Mouse (Mus musculus) CD8-positive naive resting alpha-beta T cell, adult 2 months (primary cell): ENCODE measurements at regions not wholly inside any gene's neighbourhood (a gene's known extent, or its start where the extent isn't known, plus 50 kb on each side); places are given as distances from the start of the nearest gene placed in this dataset.

Experiments used
- DNase-seq, 2 experiments: peaks; one replicate each; pipeline ENCODE4 v3.0.0; 2022; ENCODE audit warnings: low read depth in 2 of 2, low spot score in 2 of 2

DNA sequence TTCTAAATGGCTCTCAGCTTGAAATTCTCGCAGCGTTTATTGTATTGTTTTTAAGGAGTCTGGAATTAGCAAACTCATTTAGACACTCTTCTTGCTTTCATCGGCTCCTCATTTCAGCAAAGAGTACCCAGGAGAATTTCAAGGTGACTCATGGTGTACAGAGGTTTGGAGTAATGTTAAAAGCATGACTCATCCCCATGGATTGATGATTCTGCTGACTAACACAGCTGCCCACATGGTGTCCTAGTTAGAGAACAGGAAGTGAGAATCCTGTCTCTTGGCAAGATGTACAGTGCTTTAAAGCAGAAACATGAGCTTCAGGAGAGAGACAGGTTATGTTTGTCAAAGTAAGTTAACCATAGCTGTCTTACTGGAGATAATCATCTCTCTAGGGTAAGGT lies 1133.6 kb upstream of the Cited2 start:
- no peak for DNase-seq

DNA sequence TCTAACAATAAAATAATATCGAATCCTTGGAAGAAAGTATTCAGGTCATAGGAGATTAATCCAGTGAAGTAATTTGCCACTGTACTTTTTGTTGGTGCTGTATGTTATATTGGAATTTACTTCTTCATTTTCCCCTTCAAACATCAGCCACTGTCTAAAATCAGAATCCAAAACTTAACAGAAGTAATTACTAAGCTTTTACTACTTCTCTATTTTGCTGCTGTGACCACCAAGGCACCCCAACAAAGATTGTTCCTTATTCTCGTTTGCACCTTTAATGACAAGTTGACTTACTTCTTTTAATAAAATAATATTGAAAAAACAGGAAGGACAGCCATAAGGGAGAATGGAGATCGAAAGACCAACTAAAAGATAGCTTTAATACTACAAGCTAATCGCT lies 1130.1 kb upstream of the Cited2 start:
- DNase-seq: no peak

- DNase-seq: no peak
Observed at GRCm38 (mm10) chr10:16600041-16600440, 1123.0 kb upstream of the Cited2 start.

- no peak for DNase-seq
Observed at GRCm38 (mm10) chr10:16600551-16601224, 1122.3 kb upstream of the Cited2 start.

- DNase-seq: no peak
Observed at GRCm38 (mm10) chr10:16601225-16601595, 1121.8 kb upstream of the Cited2 start.

- DNase-seq: no peak
Observed at GRCm38 (mm10) chr10:16608339-16608738, 1114.7 kb upstream of the Cited2 start.

GRCm38 (mm10) chr10:16618752-16619151 lies 1104.3 kb upstream of the Cited2 start:
- no peak for DNase-seq

DNA sequence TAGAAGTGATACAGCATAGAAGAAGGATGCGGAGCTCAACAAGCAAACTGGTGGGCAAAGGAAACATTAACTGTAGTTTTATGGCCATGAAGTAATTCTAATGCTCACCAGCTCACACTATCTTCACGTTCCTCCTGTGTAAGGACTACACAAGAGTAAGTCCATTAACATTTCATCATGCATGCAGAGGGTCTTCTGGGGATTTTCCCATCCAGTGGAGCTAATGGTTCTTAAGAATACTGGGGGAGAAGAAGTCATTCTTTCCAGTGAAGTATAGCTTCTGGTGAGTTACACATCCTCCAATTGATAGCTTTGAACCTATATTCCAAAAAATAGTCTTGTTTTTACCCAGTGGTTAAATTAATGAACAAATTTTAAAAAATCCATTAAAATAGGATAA lies 1103.4 kb upstream of the Cited2 start:
- no peak for DNase-seq

GRCm38 (mm10) chr10:16620804-16621559 lies 1102.0 kb upstream of the Cited2 start:
- no peak for DNase-seq

DNA sequence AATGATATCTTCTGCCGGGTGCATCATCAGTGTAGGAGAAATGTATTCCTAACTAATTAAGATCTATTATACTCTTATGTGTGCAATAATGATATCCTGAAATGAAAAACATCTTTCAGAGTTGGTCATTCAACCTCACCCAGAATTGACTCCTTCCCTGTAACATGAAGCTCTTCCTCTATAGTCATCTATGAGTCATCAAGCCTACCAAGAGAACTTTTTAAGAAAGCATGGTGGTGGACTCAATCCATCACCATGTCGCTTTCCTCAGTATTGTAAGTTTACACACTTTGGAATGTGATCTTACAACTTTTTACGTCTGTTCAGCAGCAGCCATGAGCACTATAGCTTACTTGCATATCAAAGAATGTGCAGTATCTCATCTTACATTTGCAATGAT lies 1100.2 kb upstream of the Cited2 start:
- DNase-seq: no peak

DNA sequence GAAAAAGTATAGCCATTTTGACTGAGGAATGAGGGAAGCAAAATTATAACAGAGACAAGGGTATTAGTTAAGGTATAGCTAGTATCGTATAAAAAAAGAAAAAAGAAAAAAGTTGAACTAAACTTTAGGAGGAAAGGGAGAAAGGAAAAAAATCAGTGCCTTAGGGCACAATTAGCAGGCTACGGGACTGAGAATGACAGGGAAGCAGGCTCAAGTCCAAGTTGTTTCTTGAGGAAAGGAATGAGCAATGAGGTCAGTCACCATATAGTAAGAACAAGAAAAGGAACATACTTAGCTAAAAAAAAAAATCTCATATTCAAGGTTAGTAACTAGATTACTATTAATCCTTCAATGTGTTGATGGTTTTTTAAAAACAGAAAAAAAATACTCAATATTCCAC lies 1089.8 kb upstream of the Cited2 start:
- DNase-seq: no peak

DNA sequence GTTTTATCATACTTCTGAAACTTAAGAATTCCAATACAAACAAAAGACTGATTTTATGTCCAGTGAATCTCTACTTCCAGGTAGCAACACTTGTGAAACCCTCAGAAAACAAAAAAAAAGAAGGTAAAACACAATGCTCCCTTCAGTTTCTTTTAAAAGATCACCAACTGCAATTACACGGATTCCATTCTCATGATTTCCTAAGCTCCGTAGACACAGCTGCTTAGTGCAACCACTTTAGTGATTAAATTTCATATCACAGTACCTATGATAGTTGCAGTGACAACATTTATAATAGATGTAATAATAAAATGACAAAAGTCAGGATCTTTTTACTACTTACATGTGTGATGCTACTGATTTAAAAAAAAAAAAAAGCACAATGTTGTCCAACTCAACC lies 1087.6 kb upstream of the Cited2 start:
- no peak for DNase-seq

- DNase-seq: no peak
Observed at GRCm38 (mm10) chr10:16637006-16637405, 1086.0 kb upstream of the Cited2 start.

GRCm38 (mm10) chr10:16638111-16638510 lies 1084.9 kb upstream of the Cited2 start:
- DNase-seq: no peak

DNA sequence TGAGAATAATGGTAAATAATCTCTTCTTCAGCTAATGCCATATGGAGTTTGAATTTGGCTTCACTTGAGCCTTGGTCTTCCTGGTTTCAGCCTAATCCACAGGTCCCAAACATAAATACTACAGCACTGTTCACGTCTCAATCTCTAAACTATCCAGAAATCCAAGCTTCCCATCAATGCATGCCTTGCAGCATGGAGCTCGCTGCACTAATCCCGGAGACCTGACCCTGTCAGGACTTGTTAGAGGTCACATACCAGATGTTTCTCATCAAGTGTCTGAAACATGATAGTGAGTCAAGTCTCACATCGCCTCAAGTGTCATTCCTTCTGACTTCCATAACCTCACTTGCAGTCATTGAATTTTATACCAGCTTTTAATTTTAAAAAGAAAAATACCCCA lies 1082.9 kb upstream of the Cited2 start:
- DNase-seq: no peak

DNA sequence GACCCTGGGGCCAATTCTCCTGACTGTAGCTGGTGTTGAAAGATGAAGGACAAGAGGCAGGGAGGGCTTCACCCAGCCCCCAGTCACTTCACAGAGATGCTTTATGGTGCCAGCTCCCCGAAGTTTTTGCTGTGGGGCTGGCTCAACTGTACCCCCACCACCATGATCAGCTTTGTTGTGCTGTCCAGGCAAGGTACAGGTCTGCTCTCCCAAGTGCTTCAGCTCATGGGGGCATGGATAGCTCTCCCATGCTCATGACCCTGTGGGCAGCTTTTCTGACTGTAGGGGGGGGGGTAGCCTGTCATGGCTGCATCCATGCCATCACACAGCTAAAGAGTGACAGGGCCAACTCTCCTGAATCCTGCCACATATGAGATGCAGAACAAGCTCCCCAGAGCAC lies 1072.9 kb upstream of the Cited2 start:
- DNase-seq: no peak

- DNase-seq: no peak
Observed at GRCm38 (mm10) chr10:16652450-16652849, 1070.6 kb upstream of the Cited2 start.

DNA sequence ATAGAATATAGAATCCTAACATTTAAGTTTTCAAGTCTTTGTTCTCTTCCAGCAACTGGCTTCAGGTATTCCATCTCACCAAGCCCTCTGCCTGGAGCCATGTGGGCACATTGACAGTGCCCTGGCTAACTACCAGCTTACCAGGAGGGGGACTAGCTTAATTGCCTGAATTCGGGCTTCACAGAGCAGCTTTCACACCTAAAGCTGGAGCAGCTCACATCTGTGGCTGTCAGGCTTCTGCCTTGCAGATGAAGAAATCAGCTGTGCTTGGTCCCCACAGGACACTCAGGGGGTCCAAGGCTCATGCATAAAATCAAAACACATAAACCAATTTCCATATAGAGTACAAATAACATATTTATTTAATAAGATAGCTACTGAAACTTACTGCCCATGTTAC lies 1058.5 kb upstream of the Cited2 start:
- DNase-seq: no peak

DNA sequence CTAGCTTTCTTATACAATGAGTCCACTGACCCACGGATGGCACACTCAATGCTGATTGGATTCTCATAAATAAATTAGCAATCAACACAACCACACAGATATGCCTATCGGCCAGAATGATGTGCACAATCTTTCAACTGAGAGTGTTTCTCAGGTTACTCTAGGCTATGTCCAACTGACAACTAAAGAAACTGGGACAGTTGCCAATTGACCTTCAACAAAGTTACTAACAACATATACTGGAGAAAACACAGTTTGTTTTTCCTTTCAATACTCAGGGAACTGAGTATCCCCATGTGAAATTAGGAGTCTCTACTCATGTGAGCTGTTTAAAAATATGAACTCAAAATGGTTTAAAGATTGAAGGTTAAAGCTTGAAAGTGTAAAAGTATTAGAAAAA lies 1052.7 kb upstream of the Cited2 start:
- no peak for DNase-seq

DNA sequence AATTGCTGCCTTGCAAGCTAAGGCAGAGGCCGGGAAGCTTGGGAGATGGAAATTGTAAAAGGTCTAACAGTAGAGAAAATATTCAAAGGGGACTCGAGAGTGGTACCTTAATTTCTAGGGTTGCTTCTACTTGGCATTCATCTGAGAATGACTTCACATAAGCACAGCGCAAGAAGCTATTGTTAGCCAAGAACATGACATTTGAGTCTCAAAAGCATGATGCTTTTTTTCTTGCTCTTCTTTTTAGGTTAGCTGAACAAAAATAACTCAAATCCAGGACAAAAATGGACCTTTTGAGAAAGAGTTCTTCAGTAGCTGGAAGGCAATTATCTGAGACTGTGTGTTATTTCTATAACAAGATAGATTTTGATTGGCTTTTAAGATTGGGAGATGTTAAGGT lies 1042.0 kb upstream of the Cited2 start:
- no peak for DNase-seq

DNA sequence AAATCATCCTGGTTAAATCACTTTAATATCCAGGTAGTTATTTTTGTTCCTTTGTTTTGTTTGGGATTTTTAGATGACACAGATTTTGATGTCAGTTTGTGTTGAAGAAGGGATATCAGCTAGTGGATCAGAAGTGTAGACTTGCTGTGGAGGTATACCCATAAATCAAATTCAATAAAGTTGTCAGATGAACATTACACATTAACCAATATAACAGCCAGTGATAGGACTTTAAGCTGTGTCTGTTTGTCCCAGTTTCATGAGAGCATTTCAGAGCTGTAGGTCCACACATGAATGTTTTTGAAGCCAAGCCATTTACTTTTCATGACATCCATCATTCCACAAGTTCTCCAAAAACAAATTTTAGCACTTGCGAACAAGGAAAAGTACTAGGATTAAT lies 1037.7 kb upstream of the Cited2 start:
- DNase-seq: no peak

DNA sequence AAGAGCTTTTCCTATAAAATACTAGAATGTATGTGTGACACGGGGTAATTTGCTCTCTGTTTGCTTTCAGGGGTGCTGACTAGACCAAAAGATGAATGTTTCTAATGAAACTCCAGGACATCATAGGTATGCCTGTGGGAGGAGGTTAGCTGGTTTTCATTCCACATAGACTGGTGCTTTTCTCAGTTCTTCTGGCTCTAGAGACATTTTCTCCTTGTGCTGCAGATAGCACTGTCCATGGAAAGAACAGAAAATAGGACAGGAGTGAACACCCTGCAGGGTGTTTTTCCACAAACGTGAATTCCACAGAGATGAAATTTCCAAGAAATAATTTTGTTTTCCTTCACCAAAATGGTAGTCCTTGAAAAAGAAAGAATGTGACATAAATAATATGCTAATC lies 1016.0 kb upstream of the Cited2 start:
- no peak for DNase-seq

- no peak for DNase-seq
Observed at GRCm38 (mm10) chr10:16713143-16713542, 1009.9 kb upstream of the Cited2 start.
